Mouse (Mus musculus) left cerebral cortex, adult 9 months (tissue): ENCODE measurements around the gene Hspa12a.
A peak's percentile ranks its signal among the peaks of the same experiment; 100 is the strongest.

Experiments used
- DNase-seq, 2 experiments: peaks; one replicate each; pipeline ENCODE4 v3.0.0; 2022; ENCODE audit warnings: low spot score in 2 of 2

Gene Hspa12a

GRCm38 (mm10) chr19:58860255-58861173 is 82.9 kb downstream of the Hspa12a start:
- DNase-seq, result peak; percentile 67 to 82

GRCm38 (mm10) chr19:58859831-58860254 is 83.6 kb downstream of the Hspa12a start:
- no peak for DNase-seq

GRCm38 (mm10) chr19:58859357-58859756 is 84.1 kb downstream of the Hspa12a start:
- no peak for DNase-seq

- DNase-seq, result no peak
Measured at GRCm38 (mm10) chr19:58856129-58856855, 87.2 kb downstream of the Hspa12a start.

GRCm38 (mm10) chr19:58854899-58855298 is 88.6 kb downstream of the Hspa12a start:
- no peak for DNase-seq

- DNase-seq, result no peak
Measured at GRCm38 (mm10) chr19:58853036-58853735, 90.3 kb downstream of the Hspa12a start.

- DNase-seq, result no peak
Measured at GRCm38 (mm10) chr19:58850719-58851466, 92.6 kb downstream of the Hspa12a start.

GRCm38 (mm10) chr19:58849333-58850131 is 93.9 kb downstream of the Hspa12a start:
- DNase-seq, result no peak

- no peak for DNase-seq
Measured at GRCm38 (mm10) chr19:58843606-58844005, 99.8 kb downstream of the Hspa12a start.

- DNase-seq, result no peak
Measured at GRCm38 (mm10) chr19:58840721-58841271, 102.7 kb downstream of the Hspa12a start.

- DNase-seq, result no peak
Measured at GRCm38 (mm10) chr19:58839806-58840205, 103.6 kb downstream of the Hspa12a start.

- no peak for DNase-seq
Measured at GRCm38 (mm10) chr19:58839345-58839744, 104.1 kb downstream of the Hspa12a start.

- DNase-seq, result no peak
Measured at GRCm38 (mm10) chr19:58838706-58839105, 104.7 kb downstream of the Hspa12a start.

GRCm38 (mm10) chr19:58833639-58834180 is 109.7 kb downstream of the Hspa12a start:
- no peak for DNase-seq

GRCm38 (mm10) chr19:58832988-58833387 is 110.5 kb downstream of the Hspa12a start:
- DNase-seq, result no peak

GRCm38 (mm10) chr19:58831280-58831922 is 112.1 kb downstream of the Hspa12a start:
- DNase-seq, result no peak

- peak in 1 of 2 experiments; percentile 65 for DNase-seq
Measured at GRCm38 (mm10) chr19:58830182-58830581, 113.3 kb downstream of the Hspa12a start.

- DNase-seq, result peak; percentile 69 to 84
Measured at GRCm38 (mm10) chr19:58829575-58829974, 113.9 kb downstream of the Hspa12a start.

- DNase-seq, result no peak
Measured at GRCm38 (mm10) chr19:58827656-58828055, 115.8 kb downstream of the Hspa12a start.
